Mouse (Mus musculus): ENCODE results near the gene Rgs7.

- TF ChIP-seq POLR2A (IDR thresholded peaks at IDR 0.05; ENCODE audit: extremely low read depth, insufficient read depth, low read length) (no peak), CTCF (IDR thresholded peaks at IDR 0.05; ENCODE audit: extremely low read depth, insufficient read depth, low read length) (no peak)
Measured at GRCm38 (mm10) chr1:175185211-175185610, 307.1 kb downstream of the Rgs7 start.

Data from cortical plate, adult 2 months (tissue).